Mouse (Mus musculus): ENCODE measurements around the gene Tm9sf4.

DNA sequence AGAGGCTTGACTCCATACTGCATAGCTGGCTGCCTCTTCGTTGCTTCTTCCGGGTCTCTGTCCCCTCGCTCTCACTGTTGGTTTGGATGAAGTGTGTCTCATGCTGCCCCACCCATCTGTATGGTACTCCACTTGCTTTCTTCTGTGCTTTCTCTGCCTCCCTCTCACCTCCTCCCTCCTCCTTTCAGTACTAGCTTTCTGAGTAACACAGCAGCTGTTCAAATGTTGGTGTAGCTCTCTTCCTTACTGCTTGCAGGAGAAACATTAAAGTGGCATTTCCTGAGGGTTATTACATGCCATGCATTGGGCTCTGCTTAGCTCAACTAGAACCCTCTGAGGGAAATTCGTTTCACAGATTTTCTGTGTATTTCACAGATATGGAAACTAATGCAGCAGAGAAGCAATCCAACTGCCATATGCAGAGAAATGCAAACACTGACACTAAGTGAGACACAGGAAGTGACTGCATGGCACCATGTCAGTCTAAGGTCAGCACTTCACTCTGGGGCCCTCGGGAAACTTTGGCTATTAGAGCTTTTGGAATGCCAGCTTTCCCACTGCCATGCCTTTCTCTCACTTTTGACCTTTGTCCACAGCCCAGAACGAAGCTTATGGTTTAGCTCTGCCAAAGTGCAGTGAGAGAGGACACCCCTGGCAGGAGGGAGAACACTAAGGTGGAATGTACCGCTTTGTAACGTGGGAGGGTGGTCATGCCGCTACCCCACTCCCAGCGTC, 18.2 kb downstream of the Tm9sf4 start:
- TF ChIP-seq CTCF (IDR thresholded peaks at IDR 0.05; ENCODE audit: borderline replicate concordance, control insufficient read depth, extremely low read depth, insufficient read depth, low read length, poor library complexity): no peak
- no peak for TF ChIP-seq POLR2A (IDR thresholded peaks at IDR 0.05; ENCODE audit: control insufficient read depth, extremely low read depth, insufficient read depth, low read length, poor library complexity)

Measured in thymus, adult 2 months (tissue).